Mouse (Mus musculus): Measurements from ENCODE around the gene Spata31d1b. TPM values are rescaled to one million over a fixed set of nuclear protein-coding genes. Genes with fewer than 3 reads are reported as not detected.

The Spata31d1b gene
- total and polyA plus RNA-seq, 3 experiments, result not detected

GRCm38 (mm10) chr13:59671521-59671920 lies 40.6 kb upstream of the Spata31d1b start:
- H3K27ac ChIP-seq (ENCODE audit: control insufficient read depth, low read depth, low read length), result no peak overlapping the region
- DNase-seq (ENCODE audit: low read depth, low spot score), result no peak
- peaks cover 21% of the 10 kb centered on the region for H3K79me2 ChIP-seq (ENCODE audit: control insufficient read depth, insufficient read depth, low read length, poor library complexity)
- H3K9me3 ChIP-seq (replicated peaks; ENCODE audit: insufficient read depth, low read length), result no peaks in the 10 kb centered on the region
- no peak overlapping the region for H3K9ac ChIP-seq (ENCODE audit: control insufficient read depth, low read depth, low read length, poor library complexity, severe bottlenecking)
- H3K27me3 ChIP-seq (ENCODE audit: control insufficient read depth in 1 of 2, insufficient read depth in 2 of 2, low read length in 2 of 2), result no peaks in the 10 kb centered on the region
- H3K36me3 ChIP-seq (ENCODE audit: control insufficient read depth in 1 of 2, insufficient read depth in 2 of 2, low read length in 2 of 2), result peaks cover 0 to 27% of the 10 kb centered on the region in 2 experiments; a peak in 2 of 4 replicates
- TF ChIP-seq BHLHE40 (IDR thresholded peaks at IDR 0.05; ENCODE audit: borderline replicate concordance, low read depth, low read length) (no peak), ETS1 (IDR thresholded peaks at IDR 0.05; ENCODE audit: low read depth, low read length) (no peak), MAFK (IDR thresholded peaks at IDR 0.05; ENCODE audit: borderline replicate concordance, low read depth, low read length) (no peak), POLR2AphosphoS2 (IDR thresholded peaks at IDR 0.05; ENCODE audit: low read length) (no peak), CHD1 (IDR thresholded peaks at IDR 0.05; ENCODE audit: low read depth, low read length) (no peak), GABPA (IDR thresholded peaks at IDR 0.05; ENCODE audit: low read depth, low read length) (no peak), NELFE (IDR thresholded peaks at IDR 0.05; ENCODE audit: low read depth, low read length) (no peak), ELF1 (IDR thresholded peaks at IDR 0.05; ENCODE audit: low read depth, low read length) (no peak)
- no peak overlapping the region for H3K4me3 ChIP-seq (ENCODE audit: control insufficient read depth in 1 of 2, insufficient read depth in 1 of 2, low read depth in 2 of 2, low read length in 2 of 2)
- peaks cover 7 to 35% of the 10 kb centered on the region in 2 experiments for H3K4me1 ChIP-seq (ENCODE audit: control insufficient read depth in 1 of 2, insufficient read depth in 2 of 2, low read length in 2 of 2)

GRCm38 (mm10) chr13:59672248-59672647 lies 39.8 kb upstream of the Spata31d1b start:
- peak; percentile 53 for DNase-seq (ENCODE audit: low read depth, low spot score)
- TF ChIP-seq ZNF384 (IDR thresholded peaks at IDR 0.05; ENCODE audit: low read depth, low read length) (no peak), TBP (IDR thresholded peaks at IDR 0.05; ENCODE audit: low read depth, low read length) (0 out of 2 replicates have a peak, but pooled peaks have one; percentile 22), EP300 (IDR thresholded peaks at IDR 0.05; ENCODE audit: low read depth in 1 of 2, low read length in 2 of 2) (peak; percentile 28 to 41; a peak in 2 of 4 replicates), SIN3A (IDR thresholded peaks at IDR 0.05; ENCODE audit: low read length) (peak; percentile 25; the same call in 1 of the 2 replicates), TAL1 (IDR thresholded peaks at IDR 0.05; ENCODE audit: low read length) (peak; percentile 40; the same call in 1 of the 2 replicates), TCF12 (IDR thresholded peaks at IDR 0.05; ENCODE audit: low read depth, low read length) (0 out of 2 replicates have a peak, but pooled peaks have one; percentile 9)
- Histone ChIP-seq H3K27ac (ENCODE audit: control insufficient read depth, low read depth, low read length) (peak overlapping the region; percentile 22), H3K79me2 (ENCODE audit: control insufficient read depth, insufficient read depth, low read length, poor library complexity) (peaks cover 21% of the 10 kb centered on the region), H3K9ac (ENCODE audit: control insufficient read depth, low read depth, low read length, poor library complexity, severe bottlenecking) (no peak overlapping the region), H3K36me3 (ENCODE audit: control insufficient read depth in 1 of 2, insufficient read depth in 2 of 2, low read length in 2 of 2) (peaks cover 0 to 28% of the 10 kb centered on the region in 2 experiments; a peak in 2 of 4 replicates), H3K9me3 (replicated peaks; ENCODE audit: insufficient read depth, low read length) (no peaks in the 10 kb centered on the region), H3K4me3 (ENCODE audit: control insufficient read depth in 1 of 2, insufficient read depth in 1 of 2, low read depth in 2 of 2, low read length in 2 of 2) (no peak overlapping the region; a peak in 1 of 4 replicates), H3K4me1 (ENCODE audit: control insufficient read depth in 1 of 2, insufficient read depth in 2 of 2, low read length in 2 of 2) (peaks cover 11 to 41% of the 10 kb centered on the region in 2 experiments), H3K27me3 (ENCODE audit: control insufficient read depth in 1 of 2, insufficient read depth in 2 of 2, low read length in 2 of 2) (no peaks in the 10 kb centered on the region)

DNA sequence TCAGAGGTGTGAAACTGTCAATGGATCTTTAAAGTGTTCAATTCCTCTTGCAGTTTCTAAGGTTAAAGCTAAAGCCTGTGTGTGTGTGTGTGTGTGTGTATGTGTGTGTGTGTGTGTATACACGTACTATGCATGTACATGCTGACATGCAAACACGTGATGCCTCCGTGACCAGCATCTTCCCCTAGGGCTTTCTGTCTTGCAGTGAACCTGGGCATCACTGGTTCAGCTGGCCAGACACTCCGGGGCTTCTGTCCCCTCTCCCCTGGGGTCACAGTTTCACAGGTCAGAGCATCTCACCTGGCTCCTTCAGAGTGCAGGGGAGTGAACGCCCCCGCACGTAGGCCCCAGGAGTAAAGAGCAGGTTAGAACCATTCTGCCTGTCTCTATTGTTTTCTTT lies 38.5 kb upstream of the Spata31d1b start:
- Histone ChIP-seq H3K36me3 (ENCODE audit: control insufficient read depth in 1 of 2, insufficient read depth in 2 of 2, low read length in 2 of 2) (peaks cover 0 to 22% of the 10 kb centered on the region in 2 experiments; a peak in 2 of 4 replicates), H3K4me3 (ENCODE audit: control insufficient read depth in 1 of 2, insufficient read depth in 1 of 2, low read depth in 2 of 2, low read length in 2 of 2) (no peak overlapping the region; a peak in 1 of 4 replicates), H3K4me1 (ENCODE audit: control insufficient read depth in 1 of 2, insufficient read depth in 2 of 2, low read length in 2 of 2) (peaks cover 12 to 33% of the 10 kb centered on the region in 2 experiments), H3K9ac (ENCODE audit: control insufficient read depth, low read depth, low read length, poor library complexity, severe bottlenecking) (peak overlapping the region; percentile 29; the same call in 1 of the 2 replicates), H3K27ac (ENCODE audit: control insufficient read depth, low read depth, low read length) (no peak overlapping the region), H3K9me3 (replicated peaks; ENCODE audit: insufficient read depth, low read length) (no peaks in the 10 kb centered on the region), H3K79me2 (ENCODE audit: control insufficient read depth, insufficient read depth, low read length, poor library complexity) (peaks cover 21% of the 10 kb centered on the region), H3K27me3 (ENCODE audit: control insufficient read depth in 1 of 2, insufficient read depth in 2 of 2, low read length in 2 of 2) (no peaks in the 10 kb centered on the region)
- no peak for DNase-seq (ENCODE audit: low read depth, low spot score)
- no peak for TF ChIP-seq NELFE (IDR thresholded peaks at IDR 0.05; ENCODE audit: low read depth, low read length)
- TF ChIP-seq ZMIZ1 (IDR thresholded peaks at IDR 0.05; ENCODE audit: low read depth, low read length), result no peak
- no peak for TF ChIP-seq NRF1 (IDR thresholded peaks at IDR 0.05; ENCODE audit: insufficient read depth, low read depth, low read length, poor library complexity, severe bottlenecking)
- no peak for TF ChIP-seq ZKSCAN1 (IDR thresholded peaks at IDR 0.05; ENCODE audit: low read depth, low read length)
- TF ChIP-seq SMC3 (IDR thresholded peaks at IDR 0.05; ENCODE audit: low read depth, low read length), result no peak
- no peak for TF ChIP-seq ELF1 (IDR thresholded peaks at IDR 0.05; ENCODE audit: low read depth, low read length)
- TF ChIP-seq MEF2A (IDR thresholded peaks at IDR 0.05; ENCODE audit: extremely low read depth, insufficient replicate concordance, low read depth, low read length, poor library complexity, severe bottlenecking), result no peak
- no peak for TF ChIP-seq KAT2A (conservative IDR thresholded peaks at IDR 0.05; ENCODE audit: low read depth, low read length)
- no peak for TF ChIP-seq CHD1 (IDR thresholded peaks at IDR 0.05; ENCODE audit: low read depth, low read length)
- TF ChIP-seq CHD2 (IDR thresholded peaks at IDR 0.05; ENCODE audit: low read length), result no peak
- TF ChIP-seq HCFC1 (IDR thresholded peaks at IDR 0.05; ENCODE audit: low read depth, low read length), result no peak
- no peak for TF ChIP-seq MYB (IDR thresholded peaks at IDR 0.05; ENCODE audit: low read depth, low read length)
- no peak for TF ChIP-seq MAZ (IDR thresholded peaks at IDR 0.05; ENCODE audit: low read depth, low read length)
- TF ChIP-seq ETS1 (IDR thresholded peaks at IDR 0.05; ENCODE audit: low read depth, low read length), result no peak
- TF ChIP-seq USF2 (IDR thresholded peaks at IDR 0.05; ENCODE audit: borderline replicate concordance in 1 of 2, insufficient read depth in 1 of 2, low read depth in 1 of 2, low read length in 2 of 2), result no peak
